Mouse (Mus musculus) lung, postnatal 10 days (tissue): ENCODE data around the gene Gpat3.

Experiments
- DNase-seq: peaks from one replicate; pipeline ENCODE4 v3.0.0; 2021

Gene Gpat3

DNA sequence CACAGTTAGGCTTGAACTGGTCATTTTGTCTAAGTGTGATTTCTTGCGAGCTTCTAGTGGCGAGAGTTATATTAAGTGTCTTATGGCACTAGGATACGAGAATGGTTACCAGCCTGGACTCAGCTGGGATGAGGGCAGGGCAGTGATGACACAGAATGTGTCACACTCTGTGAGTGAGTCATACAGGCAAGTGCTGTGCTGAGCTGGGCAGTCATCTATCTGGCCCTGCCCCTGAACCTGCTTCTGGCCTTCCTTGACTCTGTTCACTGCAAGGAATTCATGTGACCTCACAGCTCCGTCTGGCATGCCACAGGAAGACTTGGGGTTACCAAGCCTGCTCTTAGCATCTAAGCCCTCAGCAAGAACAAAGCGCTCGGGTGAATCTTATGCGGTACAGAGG is 16.3 kb downstream of the Gpat3 start:
- DNase-seq, result no peak

DNA sequence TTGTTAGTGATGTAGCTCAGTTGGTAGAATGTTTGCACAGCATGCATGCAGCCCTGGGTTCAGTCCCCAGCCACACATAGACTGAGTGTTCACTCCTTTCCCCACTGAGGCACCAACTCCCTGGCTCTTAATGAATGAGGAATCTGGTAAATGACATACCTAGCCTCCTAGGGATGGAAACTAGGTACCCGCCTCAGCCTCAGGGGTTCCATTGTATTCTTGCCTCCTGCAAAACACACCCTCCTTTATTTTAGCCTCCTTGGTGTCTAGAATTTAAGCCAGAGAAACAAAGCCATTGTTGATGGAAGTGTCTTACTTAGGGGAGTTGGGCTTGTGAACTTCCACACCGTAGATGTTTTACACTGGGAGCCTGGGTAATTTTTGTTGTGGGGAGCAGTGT is 17.6 kb downstream of the Gpat3 start:
- DNase-seq, result no peak

DNA sequence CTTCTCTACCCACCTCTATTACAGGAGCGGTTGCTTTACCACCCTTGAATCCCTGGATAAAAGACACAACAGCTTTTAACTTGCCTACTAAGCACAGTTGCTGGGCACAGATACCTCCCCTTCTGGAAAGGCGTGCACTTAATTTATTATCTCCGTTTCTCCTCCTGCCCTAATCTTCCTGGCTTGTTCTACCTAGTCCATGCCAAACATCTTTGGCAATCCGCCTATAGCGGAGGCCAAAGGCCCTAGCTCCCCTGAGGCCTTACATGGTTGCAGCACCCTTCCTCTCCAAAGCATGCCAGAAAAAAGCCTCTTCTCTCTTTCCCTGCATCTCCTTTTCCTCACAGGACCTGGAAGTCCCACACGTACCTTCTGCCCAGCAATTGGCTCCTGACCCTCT is 18.9 kb downstream of the Gpat3 start:
- DNase-seq, result no peak

DNA sequence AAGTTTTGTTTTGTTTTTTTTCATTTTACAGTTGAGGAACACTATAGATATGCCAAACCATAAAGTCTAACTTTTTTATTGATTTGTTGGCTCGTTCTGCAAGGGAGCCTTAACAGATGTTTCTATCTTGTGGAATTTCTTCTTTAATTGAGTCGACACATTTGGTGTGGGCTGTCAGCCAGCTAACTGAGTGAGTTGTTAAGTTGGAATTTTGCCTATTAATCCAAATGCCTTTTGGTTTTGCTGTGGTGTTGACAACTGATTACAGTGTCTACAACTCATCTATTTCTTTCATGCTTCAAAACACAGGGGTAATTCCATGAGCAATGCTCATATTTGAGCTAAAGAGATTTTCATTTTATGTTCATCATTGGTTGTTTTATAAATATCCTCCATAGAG is 20.7 kb downstream of the Gpat3 start:
- no peak for DNase-seq

DNA sequence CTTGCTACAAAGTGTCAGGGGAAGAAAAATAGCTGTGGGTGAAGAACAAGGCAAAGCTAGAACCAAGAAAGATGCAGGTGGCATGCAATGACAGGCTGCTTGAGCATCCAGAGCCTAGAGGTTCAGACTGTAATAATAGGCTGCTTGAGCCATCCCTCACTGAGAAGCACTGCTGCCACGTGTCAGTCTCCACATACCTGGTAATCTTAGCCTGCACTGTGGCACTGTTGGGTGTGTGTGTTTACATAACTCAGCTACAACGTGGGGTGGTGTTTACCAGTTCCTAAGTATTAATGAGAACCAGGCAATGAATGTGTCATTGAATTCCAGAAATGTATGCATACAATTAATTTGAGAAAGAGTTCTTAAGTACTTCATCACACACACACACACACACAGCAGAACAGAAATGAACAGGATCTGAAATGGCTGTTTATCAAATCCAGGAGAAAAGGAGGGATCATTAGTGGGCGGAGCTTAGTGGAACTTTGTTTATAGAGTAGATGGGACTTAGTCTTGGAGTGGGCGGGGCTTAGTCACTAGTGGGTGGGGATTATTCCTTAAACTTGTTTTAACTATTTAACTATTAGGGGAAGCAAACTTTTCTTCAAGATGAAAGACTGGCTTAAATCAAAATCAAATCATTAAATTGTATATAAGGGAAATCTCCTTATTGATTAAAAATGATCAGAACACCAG is 23.8 kb downstream of the Gpat3 start:
- DNase-seq, result no peak

DNA sequence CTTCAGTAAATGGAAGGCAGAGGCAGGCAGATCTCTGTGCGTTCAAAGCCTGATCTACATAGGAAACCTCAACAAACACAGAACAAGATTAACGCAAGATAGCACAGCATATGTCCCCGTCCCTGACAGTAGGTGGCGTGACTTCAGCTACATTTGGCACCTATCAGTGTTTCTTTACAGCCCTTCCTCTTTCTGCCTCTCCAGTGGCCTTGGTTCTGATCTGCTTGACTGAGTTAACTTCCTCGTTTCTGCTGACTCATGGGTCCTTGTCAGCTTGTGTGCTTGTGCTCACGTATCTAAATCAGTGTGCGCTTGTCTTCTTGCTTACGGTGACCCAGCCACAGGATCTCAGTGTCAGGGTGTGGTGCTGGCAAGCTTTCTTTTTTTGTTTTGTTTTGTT is 26.5 kb downstream of the Gpat3 start:
- peak; percentile 13 for DNase-seq

DNA sequence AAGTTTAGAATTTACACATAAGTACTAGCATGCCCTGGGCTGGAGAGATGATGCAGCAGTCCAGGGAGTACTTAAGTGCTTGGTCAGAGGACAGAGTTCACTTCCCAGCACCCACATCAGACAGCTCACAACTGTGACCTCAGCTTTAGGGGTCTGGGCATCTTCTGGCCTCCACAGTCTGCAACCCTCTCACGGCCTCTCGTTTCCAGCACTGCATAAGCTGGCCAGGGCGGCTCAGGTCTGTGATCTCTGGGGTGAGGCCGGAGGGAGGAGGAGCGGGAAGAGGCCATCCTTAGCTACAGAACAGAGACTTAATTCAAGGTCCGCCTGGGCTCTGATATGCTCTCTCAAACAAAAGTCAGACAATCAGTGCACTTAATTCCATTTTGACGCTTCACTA is 29.2 kb downstream of the Gpat3 start:
- no peak for DNase-seq

DNA sequence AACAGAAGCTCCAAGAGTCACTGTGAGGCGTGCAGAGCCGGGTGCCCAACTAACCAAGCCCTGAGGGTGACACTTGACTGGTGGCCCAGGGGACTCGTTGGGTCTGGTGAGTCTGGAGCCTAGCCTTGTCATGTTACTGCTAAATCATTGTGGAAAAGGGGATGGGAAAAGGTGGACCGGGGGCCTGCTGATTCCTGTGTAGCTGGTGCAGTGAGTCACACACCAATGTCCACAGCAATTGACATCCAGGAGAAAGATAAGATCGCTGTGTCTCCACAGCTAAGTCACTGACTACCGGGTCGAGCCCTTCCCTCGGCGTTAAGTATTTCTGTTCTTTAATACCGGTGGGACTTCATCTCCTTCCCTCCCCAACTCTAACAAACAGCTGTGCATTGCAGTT is 29.7 kb downstream of the Gpat3 start:
- DNase-seq, result no peak

DNA sequence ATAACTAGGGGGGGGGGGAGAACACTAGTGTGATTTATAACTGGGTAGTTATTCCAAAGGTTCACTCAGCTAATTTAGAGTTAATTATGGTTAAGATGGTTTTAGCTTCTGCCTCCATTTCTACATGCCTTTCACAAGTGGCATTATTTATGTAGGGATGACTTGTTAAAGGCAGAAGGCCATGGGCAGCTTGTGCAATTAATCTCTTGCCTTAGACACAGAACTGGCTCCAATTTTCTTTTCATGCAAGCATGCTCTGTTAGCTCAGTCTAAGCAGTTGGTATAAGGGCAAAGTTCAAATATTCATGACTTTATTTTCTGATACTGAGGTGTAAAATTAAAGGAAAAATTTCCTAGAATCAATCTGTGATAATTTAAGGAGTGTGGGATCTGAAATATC is 31.5 kb downstream of the Gpat3 start:
- DNase-seq, result no peak

DNA sequence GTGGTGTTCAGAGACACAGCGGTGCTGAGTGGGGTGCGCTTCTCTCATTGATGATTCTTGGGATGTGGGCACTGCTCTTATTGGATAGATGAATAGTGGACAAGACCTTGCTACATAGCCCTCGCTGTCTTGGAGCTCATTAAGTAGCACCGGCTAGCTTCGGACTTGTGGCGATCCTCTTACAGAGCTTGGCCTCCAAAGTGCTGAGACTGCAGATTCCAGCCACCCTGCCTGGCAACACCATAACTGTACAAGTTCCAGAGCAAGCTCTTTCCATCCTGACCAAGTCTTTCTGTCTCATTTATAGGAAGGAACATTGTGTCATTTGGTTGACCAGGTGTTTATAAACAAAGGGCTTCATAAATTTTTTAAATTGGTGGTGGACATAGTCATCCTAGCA is 39.7 kb downstream of the Gpat3 start:
- no peak for DNase-seq

DNA sequence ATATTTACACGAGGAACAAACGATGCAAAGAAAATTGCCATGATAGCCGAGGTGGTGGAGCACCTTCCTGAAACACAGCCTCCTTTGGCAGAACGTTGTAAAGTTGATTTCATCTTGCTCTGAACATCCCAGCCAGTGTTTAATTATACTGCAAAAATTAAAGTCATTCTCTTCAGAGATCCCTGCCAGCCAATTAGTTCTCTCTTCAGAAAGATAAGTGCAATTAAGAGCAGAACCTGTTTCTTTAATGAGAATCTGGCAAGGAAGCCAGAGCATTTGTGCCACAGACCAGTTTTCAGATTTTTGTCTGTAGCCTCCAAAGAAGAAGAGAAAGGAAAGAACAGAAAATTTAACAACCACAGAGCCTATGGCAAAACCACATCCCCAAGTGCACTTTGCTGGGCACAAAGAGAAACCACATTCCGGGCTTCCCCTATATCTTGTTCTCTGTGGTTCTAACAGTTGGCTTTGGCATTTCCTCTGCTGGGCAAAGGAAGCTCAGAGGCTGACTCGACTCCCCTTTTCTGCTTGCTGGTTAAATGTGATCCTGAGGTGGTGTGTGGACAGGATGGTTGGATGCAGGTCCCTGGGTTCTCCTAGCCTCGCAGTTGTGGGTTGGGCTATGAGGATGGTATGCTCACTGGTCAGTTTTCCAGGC is 40.9 kb downstream of the Gpat3 start:
- DNase-seq, result no peak

DNA sequence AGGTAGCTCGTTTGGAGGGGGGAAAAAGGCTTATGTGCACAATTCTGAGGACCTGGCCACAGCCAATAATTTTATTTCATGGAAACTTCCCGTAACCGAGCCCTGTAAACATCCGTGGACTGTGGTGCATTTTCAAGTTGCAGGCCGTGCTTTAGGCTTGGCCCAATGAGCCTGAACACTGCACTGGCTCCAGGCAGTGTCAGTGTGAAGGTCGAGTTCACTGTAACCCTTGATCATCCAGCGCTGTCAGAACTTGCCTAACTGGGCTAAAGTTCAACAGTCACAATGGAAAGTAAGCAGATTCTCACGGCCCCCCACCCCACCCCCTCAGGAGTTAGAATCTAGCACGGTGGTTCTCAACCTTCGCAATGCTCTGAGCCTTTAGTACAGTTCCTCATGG is 50.7 kb downstream of the Gpat3 start:
- no peak for DNase-seq

DNA sequence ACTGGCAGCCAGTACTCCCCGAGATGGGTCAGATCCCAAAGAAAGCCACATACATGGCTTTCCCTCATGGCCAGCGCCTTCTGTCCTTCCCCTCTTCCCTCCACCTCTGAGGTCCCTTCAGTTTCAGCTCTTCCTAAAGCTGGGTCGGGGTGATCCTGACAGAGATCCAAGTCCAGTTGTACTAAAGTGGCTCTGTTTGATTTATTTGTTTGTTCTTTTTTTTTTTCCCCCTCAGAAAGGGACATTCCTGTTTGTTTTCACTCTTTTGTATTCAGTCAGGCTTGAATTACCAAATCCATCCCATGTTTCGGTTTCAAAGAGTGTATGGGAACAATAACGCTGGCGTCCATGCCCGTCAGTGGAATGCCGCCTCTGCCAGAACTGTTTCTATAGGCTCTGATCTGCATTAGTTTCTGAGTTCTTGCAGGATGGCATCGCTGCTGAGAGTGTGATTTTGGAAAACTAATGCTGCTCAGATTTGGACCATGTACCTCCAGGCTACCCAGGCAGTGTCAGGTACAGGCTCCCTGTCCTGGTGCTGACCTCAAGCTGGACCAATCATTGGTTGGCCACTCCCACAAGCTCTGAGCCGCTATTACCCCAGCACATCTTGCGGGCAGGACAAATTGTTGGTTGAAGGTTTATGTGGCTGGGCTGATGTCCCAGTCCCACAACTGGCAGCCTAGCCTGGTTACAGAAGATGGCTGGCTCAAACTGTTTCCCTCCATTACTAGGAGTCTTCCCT is 54.4 kb downstream of the Gpat3 start:
- no peak for DNase-seq

DNA sequence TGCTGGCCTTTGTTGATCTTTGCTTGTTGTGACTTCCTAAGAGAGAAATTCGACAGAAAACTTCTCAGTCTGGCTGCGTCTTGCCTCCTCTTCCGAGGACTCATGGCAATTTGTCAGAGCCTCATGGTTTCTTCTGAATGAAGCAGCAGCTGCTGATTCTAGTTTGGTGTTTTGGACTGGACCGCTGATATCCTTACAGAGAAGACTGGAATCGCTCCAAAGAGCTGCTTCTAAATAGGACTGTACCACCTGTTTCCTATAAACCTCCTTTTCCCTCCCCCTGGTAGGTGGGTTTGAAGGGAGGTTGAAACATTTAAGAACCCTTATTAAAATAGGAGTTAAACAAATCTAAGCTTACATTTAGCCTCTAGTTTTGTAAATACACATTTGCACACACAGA is 55.5 kb downstream of the Gpat3 start:
- no peak for DNase-seq

DNA sequence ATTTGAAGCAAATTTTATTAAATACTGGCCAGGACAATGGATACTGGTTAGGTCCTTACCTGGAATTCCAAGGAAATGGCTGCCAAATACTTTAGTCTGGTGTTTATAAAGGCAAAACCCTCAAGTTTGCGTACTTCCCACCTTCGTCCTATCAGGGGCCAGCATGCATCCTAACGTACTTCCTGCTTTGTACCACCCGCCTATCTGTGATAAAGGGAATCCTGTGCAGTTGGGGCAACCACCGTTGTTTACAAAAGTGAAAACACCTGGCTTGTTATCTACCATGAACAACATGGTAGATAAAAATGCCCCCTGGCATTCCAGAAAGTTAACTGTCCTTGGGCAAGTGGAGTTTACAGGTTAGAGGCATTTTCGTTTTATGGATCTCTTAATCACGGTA is 63.0 kb downstream of the Gpat3 start:
- DNase-seq, result no peak

DNA sequence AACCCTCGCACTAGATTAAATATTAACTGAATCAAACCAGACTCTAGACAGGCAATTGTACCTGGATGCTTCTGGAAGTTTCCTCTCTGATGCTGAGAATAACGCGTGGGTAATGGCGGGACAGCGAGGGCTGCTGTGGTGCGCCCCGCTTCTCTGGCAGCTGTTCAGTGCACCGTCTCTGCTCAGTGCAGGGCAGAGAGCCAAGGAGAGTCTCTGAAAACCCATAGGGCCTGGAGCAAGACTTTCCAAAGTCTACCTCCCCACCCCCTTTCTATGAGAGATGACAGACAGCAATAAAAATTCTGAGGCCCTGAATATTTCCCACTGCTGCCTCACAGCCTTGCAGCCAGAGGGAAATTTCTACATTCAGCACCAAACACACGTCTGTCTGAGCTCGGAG is 63.4 kb downstream of the Gpat3 start:
- no peak for DNase-seq

DNA sequence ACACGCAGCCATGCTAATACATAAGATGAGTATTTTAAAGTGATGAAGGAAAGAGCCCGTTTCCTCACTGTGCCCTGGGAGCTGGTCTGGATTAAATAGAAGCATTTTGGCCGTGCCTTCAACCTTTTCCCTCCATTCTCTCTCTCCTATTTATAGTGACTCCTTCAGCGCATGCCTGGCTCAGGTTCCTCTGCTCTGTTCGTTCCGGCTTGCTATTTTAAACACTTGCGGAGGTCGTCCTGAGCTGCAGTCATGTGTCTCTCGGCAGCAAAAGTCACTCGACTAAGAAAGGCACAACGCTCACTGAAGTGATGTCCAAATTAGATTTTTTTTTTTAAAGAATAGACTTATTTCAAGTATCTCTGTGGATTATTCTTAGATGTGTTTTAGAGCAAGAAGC is 64.2 kb downstream of the Gpat3 start:
- DNase-seq, result no peak

DNA sequence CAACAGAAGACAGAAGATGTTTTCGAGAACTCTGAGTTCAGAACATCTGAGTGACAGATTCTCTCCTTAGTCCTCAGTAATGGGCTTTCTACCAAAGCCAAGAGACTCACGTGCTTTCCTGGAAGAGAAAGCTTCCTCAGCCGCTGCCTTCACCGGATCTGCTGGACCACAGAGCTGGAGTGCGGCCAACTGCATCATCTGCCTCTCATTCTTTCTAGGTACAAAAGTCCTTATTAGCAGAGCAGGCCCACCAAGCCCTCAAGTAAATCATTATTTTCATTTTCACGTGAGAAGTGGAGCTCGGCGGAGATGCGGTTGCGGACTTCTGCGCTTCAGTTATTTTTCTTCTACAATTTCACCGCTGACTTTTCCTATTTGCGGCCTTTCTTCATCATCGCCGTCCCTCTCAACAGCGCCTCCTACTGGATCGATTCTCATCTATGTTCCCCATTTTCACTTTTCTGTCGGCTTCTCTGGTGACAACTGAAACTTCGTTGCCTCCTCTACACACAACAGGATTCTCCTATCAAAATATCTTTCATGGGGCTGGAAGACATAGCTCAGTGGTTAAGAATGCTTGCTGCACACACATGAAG is 66.1 kb downstream of the Gpat3 start:
- DNase-seq, result no peak

DNA sequence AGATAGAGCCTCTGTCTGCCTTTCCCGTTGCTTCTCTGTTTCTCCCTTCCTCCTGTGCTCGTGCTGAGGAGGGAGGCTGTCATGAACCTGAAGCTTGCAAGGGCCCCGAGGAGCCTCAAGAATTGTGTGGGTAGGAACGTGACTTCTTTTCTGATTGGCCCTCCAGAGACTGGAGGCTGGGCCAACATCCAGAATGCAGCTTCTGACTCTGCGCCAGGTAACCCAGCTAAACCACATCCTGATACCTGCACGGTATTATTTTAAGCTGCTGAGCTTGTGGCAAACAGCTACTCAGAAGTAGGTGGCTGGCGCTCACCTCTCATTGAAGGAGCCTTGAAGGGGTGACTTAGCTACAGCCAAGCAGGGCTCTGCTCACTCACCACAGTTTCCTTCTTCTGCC is 66.9 kb downstream of the Gpat3 start:
- DNase-seq, result no peak

DNA sequence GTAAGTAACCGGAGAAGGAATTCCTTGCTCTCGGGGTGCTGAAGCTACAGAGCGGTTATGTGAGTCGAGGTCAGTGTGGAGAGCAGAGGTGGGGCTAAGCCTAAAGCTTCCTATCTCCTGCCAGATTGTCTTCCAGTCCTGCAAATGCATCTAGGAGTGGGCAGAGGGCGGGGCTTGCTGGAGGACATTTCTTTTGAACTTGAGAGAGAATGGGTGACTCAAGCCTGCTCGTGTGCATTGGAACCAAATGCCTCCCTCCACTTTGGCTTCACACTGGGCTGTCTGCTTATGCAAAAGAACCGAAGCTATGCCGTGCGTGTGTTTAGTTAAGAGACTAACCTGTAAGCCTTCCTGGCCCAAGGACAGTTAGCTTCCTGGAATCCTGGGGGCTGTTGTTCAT is 67.8 kb downstream of the Gpat3 start:
- no peak for DNase-seq

DNA sequence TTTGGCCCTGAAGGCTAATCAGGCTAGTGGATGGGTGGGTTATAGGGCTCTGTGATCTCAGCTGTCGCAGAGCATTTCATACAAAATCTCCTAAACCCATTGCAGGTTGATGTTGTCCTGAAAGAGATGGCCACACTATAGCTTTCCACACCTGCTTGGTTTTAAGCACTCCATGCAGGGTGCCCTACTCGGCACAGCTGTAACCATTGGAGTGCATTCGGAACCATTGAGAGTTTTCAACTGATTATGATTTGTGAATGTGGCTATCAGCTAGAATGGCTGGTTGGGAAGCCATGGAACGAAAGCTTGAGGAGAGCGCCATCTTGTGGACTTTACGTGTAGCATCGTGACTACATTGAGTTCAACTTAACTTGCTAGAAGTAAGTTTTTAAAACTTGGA is 69.5 kb downstream of the Gpat3 start:
- DNase-seq, result peak; percentile 52

DNA sequence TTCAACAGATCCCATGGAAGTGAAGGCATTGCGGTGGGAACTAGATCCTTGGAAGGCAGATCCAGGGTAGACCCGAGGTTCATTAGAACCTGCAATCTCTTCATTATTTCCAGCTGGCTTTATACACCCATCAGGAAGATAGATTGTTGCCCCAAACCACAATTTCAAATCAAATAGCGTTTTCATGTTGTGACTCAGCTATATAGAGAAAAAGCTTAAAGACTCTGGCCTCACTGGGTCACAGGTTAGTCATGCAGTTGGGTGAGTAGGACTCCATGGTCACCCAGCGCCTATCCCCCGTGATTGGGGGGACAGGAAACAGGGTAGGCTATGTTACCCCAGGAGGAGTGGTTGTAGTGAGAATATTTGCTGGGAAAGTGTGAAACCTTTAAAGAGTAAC is 69.9 kb downstream of the Gpat3 start:
- DNase-seq, result no peak

DNA sequence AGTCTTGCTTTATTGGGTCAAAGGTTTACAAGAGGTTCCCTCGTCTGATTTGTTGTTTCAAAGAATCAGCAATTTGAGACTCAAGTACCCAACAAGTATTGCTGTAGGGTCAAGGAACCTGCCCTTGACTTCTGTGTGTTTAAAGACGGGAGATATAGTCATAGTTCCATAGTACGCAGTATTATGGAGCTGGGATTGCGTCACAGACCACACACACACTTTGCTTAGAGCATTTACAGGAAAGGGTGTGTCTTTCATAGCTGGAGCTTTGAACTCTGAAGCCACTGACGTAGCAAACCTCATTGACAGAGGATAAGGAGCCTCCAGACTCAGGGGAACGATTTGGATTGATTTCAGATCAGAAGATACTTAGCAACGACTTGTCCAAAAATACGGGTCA is 70.9 kb downstream of the Gpat3 start:
- DNase-seq, result no peak

DNA sequence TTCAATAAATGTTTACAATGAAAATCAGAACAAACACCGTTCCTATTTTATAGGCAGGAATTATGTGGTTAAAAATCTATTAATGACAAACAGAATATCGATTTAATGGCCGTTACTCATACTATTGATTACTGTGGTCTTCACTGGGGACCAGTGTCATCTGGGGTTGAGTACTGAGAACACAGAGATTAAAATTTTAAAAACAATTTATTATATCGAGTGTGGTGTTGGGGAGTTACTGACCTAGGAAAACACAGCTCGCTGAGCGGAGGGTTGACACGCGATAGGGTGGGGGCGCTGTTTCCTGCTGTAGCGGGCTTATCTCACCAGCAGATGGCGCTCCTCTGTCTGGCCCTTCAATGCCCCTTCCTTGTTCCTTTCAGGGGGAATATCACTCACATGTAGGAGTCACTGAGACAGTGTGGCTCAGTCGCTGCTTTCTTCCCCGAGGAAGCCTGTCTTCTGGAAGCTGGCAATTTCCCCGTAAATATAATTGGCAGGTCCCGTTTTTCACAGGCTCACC is 71.8 kb downstream of the Gpat3 start:
- peak; percentile 74 for DNase-seq
